ENCODE assay signal across 15 mouse cellular contexts in the genomic region with DNA sequence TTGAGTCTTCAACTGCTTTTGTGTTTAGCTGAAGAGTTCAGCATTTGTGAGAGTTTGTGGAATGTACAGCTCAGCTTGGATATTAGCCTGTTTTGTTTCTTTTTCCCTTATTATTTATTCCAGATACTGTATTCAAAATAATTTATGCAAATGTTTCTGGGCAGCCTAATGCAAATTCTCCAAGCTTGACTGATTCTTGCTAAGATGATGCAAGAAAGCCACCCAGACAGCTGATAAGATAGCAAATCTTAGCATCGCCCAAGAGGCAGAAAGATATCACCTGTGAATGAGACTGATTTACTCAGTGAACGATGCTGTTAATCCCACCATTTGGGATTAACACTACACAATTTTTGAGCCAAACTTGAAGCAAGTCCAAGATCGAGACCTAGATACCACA.
"Had no signal": no experiment of that assay in that cellular context is flagged by ENCODE, and none has a peak within 500 bp of the region (broad histone marks: within the 10 kb centered on the region; RNA-seq: fewer than 3 reads in every experiment).

No protein-coding gene starts in this region.

- H3K4me3 ChIP-seq: neural tube, embryonic 13.5 days; neural tube, embryonic 15.5 days; stomach, embryonic 15.5 days had no signal

- DNase-seq: retina, postnatal 1 day; right cerebral cortex, adult 18-20 months; right cerebral cortex, postnatal 14 days; right cerebral cortex, postnatal 25 days; right cerebral cortex, postnatal 4 days; spleen, adult 18-20 months; thymus, adult 2 months; thymus, postnatal 14 days; thymus, postnatal 25 days; thymus, postnatal 36 days; thymus, postnatal 4 days had no signal

- H3K4me2 ChIP-seq: neural tube, embryonic 13.5 days; neural tube, embryonic 15.5 days; stomach, embryonic 15.5 days had no signal

- H3K36me3 ChIP-seq: neural tube, embryonic 13.5 days; neural tube, embryonic 15.5 days; stomach, embryonic 15.5 days had no signal

- H3K4me1 ChIP-seq: neural tube, embryonic 13.5 days; neural tube, embryonic 15.5 days; stomach, embryonic 15.5 days had no signal

- H3K27ac ChIP-seq: neural tube, embryonic 13.5 days; neural tube, embryonic 15.5 days; stomach, embryonic 15.5 days; stomach, postnatal 0 days had no signal

- H3K27me3 ChIP-seq: neural tube, embryonic 13.5 days; neural tube, embryonic 15.5 days; stomach, embryonic 15.5 days had no signal

- H3K9me3 ChIP-seq: neural tube, embryonic 13.5 days; neural tube, embryonic 15.5 days; stomach, embryonic 15.5 days had no signal

- H3K9ac ChIP-seq: neural tube, embryonic 13.5 days; neural tube, embryonic 15.5 days; stomach, embryonic 15.5 days had no signal
